Comparison of ENCODE assay signal across 21 mouse cellular contexts in the genomic region with DNA sequence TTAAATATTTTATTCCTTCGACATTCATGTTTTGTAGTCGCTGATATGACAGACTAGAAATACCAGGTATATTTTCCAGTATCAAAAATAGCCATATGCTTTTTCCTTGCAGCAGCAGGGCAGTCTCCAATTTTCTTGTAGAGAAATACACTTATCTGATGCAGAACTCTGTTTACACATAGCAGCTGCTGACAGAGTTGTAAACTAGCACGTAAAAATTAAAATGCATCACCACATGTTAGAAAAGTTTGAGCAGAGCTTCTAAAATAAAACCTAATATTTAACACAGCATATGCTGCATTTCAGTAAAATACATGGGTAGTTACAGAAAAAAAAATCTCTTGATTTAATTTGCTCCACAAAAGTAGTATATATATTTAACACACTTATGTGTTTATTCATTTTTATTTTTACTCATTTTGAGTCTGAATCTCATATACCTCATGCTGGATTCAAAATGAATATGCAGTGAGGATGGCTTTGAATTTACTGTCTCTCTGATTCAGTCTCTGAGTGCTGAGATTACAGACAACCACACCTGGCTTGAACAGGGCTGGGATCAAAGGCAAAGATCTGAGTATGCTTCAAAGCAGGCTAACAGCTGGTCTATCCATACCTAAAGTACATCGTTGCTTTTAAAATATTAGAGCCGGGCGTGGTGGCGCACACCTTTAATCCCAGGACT.
"Had no signal": no experiment of that assay in that cellular context is flagged by ENCODE, and none has a peak within 500 bp of the region (broad histone marks: within the 10 kb centered on the region; RNA-seq: fewer than 3 reads in every experiment).

No protein-coding gene starts in this region.

- H3K27ac ChIP-seq: limb, embryonic 12.5 days; limb, embryonic 15.5 days; liver, embryonic 12.5 days; liver, embryonic 15.5 days; lung, embryonic 15.5 days; midbrain, embryonic 10.5 days; midbrain, embryonic 13.5 days; neural tube, embryonic 13.5 days had no signal

- H3K9me3 ChIP-seq: limb, embryonic 12.5 days; limb, embryonic 15.5 days; liver, embryonic 12.5 days; liver, embryonic 15.5 days; lung, embryonic 15.5 days; megakaryocyte, embryonic 14.5 days; midbrain, embryonic 10.5 days; midbrain, embryonic 13.5 days; neural tube, embryonic 13.5 days had no signal

- H3K9ac ChIP-seq: limb, embryonic 12.5 days; limb, embryonic 15.5 days; liver, embryonic 12.5 days; liver, embryonic 15.5 days; lung, embryonic 15.5 days; midbrain, embryonic 13.5 days; neural tube, embryonic 13.5 days had no signal

- ATAC-seq: liver, embryonic 12.5 days; midbrain, embryonic 13.5 days; midbrain, embryonic 16.5 days had no signal

- H3K36me3 ChIP-seq: limb, embryonic 12.5 days; limb, embryonic 15.5 days; liver, embryonic 12.5 days; liver, embryonic 15.5 days; lung, embryonic 15.5 days; midbrain, embryonic 10.5 days; midbrain, embryonic 13.5 days; neural tube, embryonic 13.5 days had no signal

- H3K4me1 ChIP-seq: limb, embryonic 12.5 days; limb, embryonic 15.5 days; liver, embryonic 12.5 days; liver, embryonic 15.5 days; lung, embryonic 15.5 days; megakaryocyte, embryonic 14.5 days; midbrain, embryonic 10.5 days; midbrain, embryonic 13.5 days; neural tube, embryonic 13.5 days had no signal

- H3K27me3 ChIP-seq: limb, embryonic 12.5 days; limb, embryonic 15.5 days; liver, embryonic 12.5 days; liver, embryonic 15.5 days; lung, embryonic 15.5 days; megakaryocyte, embryonic 14.5 days; midbrain, embryonic 13.5 days; neural tube, embryonic 13.5 days had no signal

- H3K4me2 ChIP-seq: limb, embryonic 12.5 days; limb, embryonic 15.5 days; liver, embryonic 12.5 days; liver, embryonic 15.5 days; lung, embryonic 15.5 days; midbrain, embryonic 13.5 days; neural tube, embryonic 13.5 days had no signal

- DNase-seq: kidney, postnatal 14 days; kidney, postnatal 4 days; left cerebral cortex, postnatal 4 days; lung, adult 18-20 months; lung, postnatal 10 days; lung, postnatal 36 days; retina, postnatal 1 day; right cerebral cortex, postnatal 25 days; thymus, adult 2 months; thymus, postnatal 25 days had no signal

- H3K4me3 ChIP-seq: limb, embryonic 12.5 days; limb, embryonic 15.5 days; liver, embryonic 12.5 days; liver, embryonic 15.5 days; lung, embryonic 15.5 days; megakaryocyte, embryonic 14.5 days; midbrain, embryonic 10.5 days; midbrain, embryonic 13.5 days; myocyte; neural tube, embryonic 13.5 days had no signal
